8 mouse cellular contexts compared by ENCODE assay signal in genomic region chr5:103754330-103755134, GRCm38 (mm10).
DNase-seq lines count a peak whose midpoint lies in the region; ATAC-seq and TF ChIP-seq lines count a peak whose summit lies in the region.

No protein-coding gene starts in this region.

- DNase-seq in adrenal gland, adult (ENCODE audit: inconsistent age in 2 of 2, low spot score in 1 of 2): peak; percentile 68 to 88
- DNase-seq in adrenal gland, postnatal 4 days (ENCODE audit: low spot score in 2 of 2): no peak
- peak; percentile 72 for DNase-seq in adrenal gland, postnatal 14 days
- peak; percentile 54 for DNase-seq in forebrain, embryonic 14.5 days (ENCODE audit: low spot score)
- peak; percentile 63 for DNase-seq in hindbrain, embryonic 11.5 days (ENCODE audit: low spot score)
- peak; percentile 51 for DNase-seq in limb, embryonic 14.5 days (ENCODE audit: low spot score)

- peak overlapping the region; percentile 78 for H3K9ac ChIP-seq in forebrain, embryonic 14.5 days (ENCODE audit: low read length)
- peak overlapping the region; percentile 61 for H3K9ac ChIP-seq in hindbrain, embryonic 11.5 days (ENCODE audit: low read depth, low read length)
- H3K9ac ChIP-seq in limb, embryonic 14.5 days (ENCODE audit: low read depth, low read length, severe bottlenecking): peak overlapping the region; percentile 83
- peak overlapping the region; percentile 79 for H3K9ac ChIP-seq in midbrain, embryonic 12.5 days (replicated peaks)
- peak overlapping the region; percentile 78 for H3K9ac ChIP-seq in stomach, embryonic 15.5 days

- no peak for TF ChIP-seq POLR2A in limb, embryonic 14.5 days (IDR thresholded peaks at IDR 0.05; ENCODE audit: borderline replicate concordance, extremely low read depth, insufficient read depth, insufficient read length)

- peaks cover 2% of the 10 kb centered on the region; the same call in 1 of the 2 replicates for H3K4me1 ChIP-seq in forebrain, embryonic 14.5 days (ENCODE audit: control insufficient read depth, insufficient read depth, low read length)
- no peaks in the 10 kb centered on the region for H3K4me1 ChIP-seq in hindbrain, embryonic 11.5 days (replicated peaks; ENCODE audit: control insufficient read depth, insufficient read depth, low read length)
- peaks cover 8% of the 10 kb centered on the region for H3K4me1 ChIP-seq in limb, embryonic 14.5 days (ENCODE audit: control insufficient read depth, insufficient read depth, low read length)
- peaks cover 17% of the 10 kb centered on the region for H3K4me1 ChIP-seq in midbrain, embryonic 12.5 days
- H3K4me1 ChIP-seq in stomach, embryonic 15.5 days: peaks cover 6% of the 10 kb centered on the region

- H3K27ac ChIP-seq in forebrain, embryonic 14.5 days (ENCODE audit: low read depth, low read length): peak overlapping the region; percentile 77
- peak overlapping the region; percentile 76 for H3K27ac ChIP-seq in hindbrain, embryonic 11.5 days (ENCODE audit: low read depth, low read length)
- H3K27ac ChIP-seq in limb, embryonic 14.5 days (replicated peaks; ENCODE audit: low read depth, low read length): peak overlapping the region; percentile 90
- H3K27ac ChIP-seq in midbrain, embryonic 12.5 days (replicated peaks): peak overlapping the region; percentile 78
- H3K27ac ChIP-seq in stomach, embryonic 15.5 days: peak overlapping the region; percentile 97

- no peaks in the 10 kb centered on the region for H3K9me3 ChIP-seq in forebrain, embryonic 14.5 days (replicated peaks; ENCODE audit: control insufficient read depth, low read length)
- H3K9me3 ChIP-seq in hindbrain, embryonic 11.5 days (ENCODE audit: control insufficient read depth, low read length): no peaks in the 10 kb centered on the region
- no peaks in the 10 kb centered on the region for H3K9me3 ChIP-seq in limb, embryonic 14.5 days (ENCODE audit: control insufficient read depth, low read length)
- no peaks in the 10 kb centered on the region; the same call in 1 of the 2 replicates for H3K9me3 ChIP-seq in midbrain, embryonic 12.5 days
- no peaks in the 10 kb centered on the region for H3K9me3 ChIP-seq in stomach, embryonic 15.5 days

- peak overlapping the region; percentile 72 for H3K4me3 ChIP-seq in forebrain, embryonic 14.5 days (ENCODE audit: low read depth, low read length)
- H3K4me3 ChIP-seq in hindbrain, embryonic 11.5 days (ENCODE audit: low read depth, low read length): peak overlapping the region; percentile 47
- peak overlapping the region; percentile 77 for H3K4me3 ChIP-seq in limb, embryonic 14.5 days (replicated peaks; ENCODE audit: low read length)
- peak overlapping the region; percentile 75 for H3K4me3 ChIP-seq in midbrain, embryonic 12.5 days
- peak overlapping the region; percentile 81 for H3K4me3 ChIP-seq in stomach, embryonic 15.5 days (replicated peaks)

- no peaks in the 10 kb centered on the region for H3K27me3 ChIP-seq in forebrain, embryonic 14.5 days (replicated peaks; ENCODE audit: control insufficient read depth, insufficient read depth, low read length)
- H3K27me3 ChIP-seq in hindbrain, embryonic 11.5 days (ENCODE audit: control insufficient read depth, insufficient read depth, low read length): no peaks in the 10 kb centered on the region
- H3K27me3 ChIP-seq in limb, embryonic 14.5 days (ENCODE audit: control insufficient read depth, insufficient read depth, low read length): no peaks in the 10 kb centered on the region
- H3K27me3 ChIP-seq in midbrain, embryonic 12.5 days: peaks cover 56% of the 10 kb centered on the region
- no peaks in the 10 kb centered on the region for H3K27me3 ChIP-seq in stomach, embryonic 15.5 days (replicated peaks)

- no peaks in the 10 kb centered on the region for H3K36me3 ChIP-seq in forebrain, embryonic 14.5 days (ENCODE audit: control insufficient read depth, insufficient read depth, low read length)
- no peaks in the 10 kb centered on the region for H3K36me3 ChIP-seq in hindbrain, embryonic 11.5 days (ENCODE audit: control insufficient read depth, insufficient read depth, low read length)
- H3K36me3 ChIP-seq in limb, embryonic 14.5 days (ENCODE audit: control insufficient read depth, insufficient read depth, low read length): no peaks in the 10 kb centered on the region
- H3K36me3 ChIP-seq in midbrain, embryonic 12.5 days: no peaks in the 10 kb centered on the region
- no peaks in the 10 kb centered on the region for H3K36me3 ChIP-seq in stomach, embryonic 15.5 days

- WGBS in forebrain, embryonic 14.5 days: 4% methylated on average over 30 of the region's 42 CpGs
- 3% methylated on average over 29 of the region's 42 CpGs for WGBS in hindbrain, embryonic 11.5 days
- WGBS in limb, embryonic 14.5 days: 4% methylated on average over 39 of the region's 42 CpGs
- WGBS in midbrain, embryonic 12.5 days: 4% methylated on average over 40 of the region's 42 CpGs
- 3% methylated on average over 40 of the region's 42 CpGs for WGBS in stomach, embryonic 15.5 days

- ATAC-seq in forebrain, embryonic 14.5 days: peak; percentile 1; the same call in 1 of the 2 replicates
- no peak; the same call in 1 of the 2 replicates for ATAC-seq in hindbrain, embryonic 11.5 days (ENCODE audit: low FRiP score)
- ATAC-seq in limb, embryonic 14.5 days (ENCODE audit: low FRiP score, low read depth): peak; percentile 34
- no peak for ATAC-seq in midbrain, embryonic 12.5 days (ENCODE audit: low FRiP score, low read depth)
- ATAC-seq in stomach, embryonic 15.5 days (ENCODE audit: insufficient read depth, low FRiP score, low read depth): peak; percentile 75

- peak overlapping the region; percentile 69 for H3K4me2 ChIP-seq in forebrain, embryonic 14.5 days (ENCODE audit: low read length)
- peak overlapping the region; percentile 77 for H3K4me2 ChIP-seq in hindbrain, embryonic 11.5 days (replicated peaks; ENCODE audit: low read depth, low read length)
- H3K4me2 ChIP-seq in limb, embryonic 14.5 days (replicated peaks; ENCODE audit: low read depth, low read length, severe bottlenecking): peak overlapping the region; percentile 64
- peak overlapping the region; percentile 76 for H3K4me2 ChIP-seq in midbrain, embryonic 12.5 days (replicated peaks)
- peak overlapping the region; percentile 81 for H3K4me2 ChIP-seq in stomach, embryonic 15.5 days

Comparison
In these comparisons a context has a peak if more than half of its experiments do, and no peak if none do; other contexts are left out.
1. DNase-seq: peak in adrenal gland, adult (2 of 2), adrenal gland, postnatal 14 days (single experiment), forebrain, embryonic 14.5 days (single experiment), hindbrain, embryonic 11.5 days (single experiment) and limb, embryonic 14.5 days (single experiment); none in adrenal gland, postnatal 4 days (0 of 2).
2. ATAC-seq: peak in forebrain, embryonic 14.5 days (single experiment), limb, embryonic 14.5 days (single experiment) and stomach, embryonic 15.5 days (single experiment); none in hindbrain, embryonic 11.5 days (single experiment) and midbrain, embryonic 12.5 days (single experiment).
3. Peak in every context shown above with its lines, with median percentiles within 50 percentile points of each other: H3K27ac ChIP-seq, H3K4me2 ChIP-seq, H3K4me3 ChIP-seq and H3K9ac ChIP-seq.